Mouse (Mus musculus): ENCODE data around the gene Yeats4. TPM values are rescaled to one million over a fixed set of nuclear protein-coding genes. Genes with fewer than 3 reads are reported as not detected.

Yeats4 gene
- total and polyA plus RNA-seq, 3 experiments, result 50.3 to 133 (median 110) TPM

DNA sequence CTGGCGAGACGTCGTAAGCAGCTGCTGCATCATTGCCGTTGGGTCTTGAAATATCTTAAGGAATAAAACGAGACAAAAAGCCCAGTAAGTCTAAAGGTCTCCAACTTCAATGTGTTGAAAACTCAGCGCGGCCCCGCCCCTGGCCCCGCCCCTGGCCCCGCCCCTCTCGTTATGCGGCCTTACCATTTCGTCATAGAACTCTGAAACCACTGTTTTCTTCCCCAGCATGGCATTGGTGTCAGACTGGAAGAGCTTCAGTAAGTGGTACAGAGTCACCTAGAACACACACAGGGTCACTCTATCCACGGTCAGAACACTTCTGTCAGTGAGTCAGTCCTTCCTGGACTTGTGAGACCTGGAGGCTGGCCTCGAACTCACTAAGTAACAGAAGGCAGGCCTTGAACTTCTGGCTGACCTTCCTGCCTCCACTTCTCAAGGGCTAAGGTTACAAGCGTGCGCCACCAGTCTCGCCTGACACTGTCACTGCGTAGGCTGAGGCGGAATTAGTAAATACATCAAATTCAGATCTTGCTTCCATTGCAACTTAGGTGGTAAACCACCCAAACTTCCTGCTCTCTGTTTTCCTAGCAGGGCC is 7.0 kb downstream of the Yeats4 start:
- no peak for TF ChIP-seq RCOR1 (conservative IDR thresholded peaks at IDR 0.05; ENCODE audit: low read depth, low read length)
- H3K79me2 ChIP-seq (replicated peaks; ENCODE audit: control insufficient read depth, extremely low read depth, insufficient read depth, poor library complexity, severe bottlenecking), result peaks cover 4% of the 10 kb centered on the region
- in situ Hi-C loops (cut with MboI; ENCODE audit: low pct_ligation_motif_present, low pct_unique_long_range_greater_than_20kb, low sequenced_read_pairs) (loop anchor here (25.0 kb wide), 1 partner anchor 280 kb away; no protein-coding TSS in a partner anchor), dilution Hi-C loops (cut with MboI; ENCODE audit: extremely low pct_ligation_motif_present, extremely low pct_unique_long_range_greater_than_20kb, low sequenced_read_pairs) (no loop called here)
- H3K27ac ChIP-seq (ENCODE audit: insufficient read depth, low read depth), result no peak overlapping the region
- peaks cover 0 to 43% of the 10 kb centered on the region in 2 experiments; a peak in 2 of 4 replicates for H3K4me1 ChIP-seq (ENCODE audit: control insufficient read depth in 1 of 2, insufficient read depth in 2 of 2)
- H3K4me2 ChIP-seq (ENCODE audit: insufficient read depth, low read depth, poor library complexity, severe bottlenecking), result no peak overlapping the region
- H3K9me3 ChIP-seq (replicated peaks; ENCODE audit: low read length), result no peaks in the 10 kb centered on the region
- peaks cover 55 to 90% of the 10 kb centered on the region in 2 experiments for H3K36me3 ChIP-seq (replicated peaks in 1 of 2; ENCODE audit: control insufficient read depth in 1 of 2, insufficient read depth in 1 of 2, low read length in 1 of 2)
- DNase-seq (ENCODE audit: extremely low read depth), result no peak
- H3K9ac ChIP-seq (ENCODE audit: insufficient read depth, low read depth), result no peak overlapping the region
- H3K4me3 ChIP-seq (replicated peaks in 1 of 3; ENCODE audit: low read depth in 2 of 3, low read length in 2 of 3, poor library complexity in 1 of 3), result no peak overlapping the region
- no peaks in the 10 kb centered on the region for H3K27me3 ChIP-seq (replicated peaks)

DNA sequence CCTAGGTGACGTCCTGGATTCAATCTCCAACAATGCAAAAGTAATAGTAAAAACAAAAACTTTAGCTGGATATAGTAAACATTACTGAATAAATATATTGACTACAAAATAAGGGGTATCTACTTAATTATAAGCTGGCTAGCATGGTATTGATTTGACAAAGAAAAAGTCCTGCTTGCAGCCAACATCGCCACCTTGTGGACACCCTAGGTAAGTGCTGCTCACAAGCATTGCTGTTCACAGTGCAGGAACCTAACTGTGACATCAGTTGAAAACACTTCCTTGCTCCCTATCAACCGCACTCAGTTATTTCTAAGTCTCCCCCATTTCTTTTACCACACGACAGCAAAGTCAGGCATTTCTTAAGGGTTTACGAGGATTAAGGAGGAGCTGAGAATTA is 7.5 kb downstream of the Yeats4 start:
- no peaks in the 10 kb centered on the region for H3K27me3 ChIP-seq (replicated peaks)
- in situ Hi-C loops (cut with MboI; ENCODE audit: low pct_ligation_motif_present, low pct_unique_long_range_greater_than_20kb, low sequenced_read_pairs), result loop anchor here (25.0 kb wide), 1 partner anchor 279 kb away; no protein-coding TSS in a partner anchor
- dilution Hi-C loops (cut with MboI; ENCODE audit: extremely low pct_ligation_motif_present, extremely low pct_unique_long_range_greater_than_20kb, low sequenced_read_pairs), result no loop called here
- no peaks in the 10 kb centered on the region for H3K9me3 ChIP-seq (replicated peaks; ENCODE audit: low read length)
- no peak overlapping the region for H3K4me3 ChIP-seq (replicated peaks in 1 of 3; ENCODE audit: low read depth in 2 of 3, low read length in 2 of 3, poor library complexity in 1 of 3)
- H3K79me2 ChIP-seq (replicated peaks; ENCODE audit: control insufficient read depth, extremely low read depth, insufficient read depth, poor library complexity, severe bottlenecking), result no peaks in the 10 kb centered on the region; the same call in 1 of the 2 replicates
- no peak overlapping the region for H3K27ac ChIP-seq (ENCODE audit: insufficient read depth, low read depth)
- H3K4me1 ChIP-seq (ENCODE audit: control insufficient read depth in 1 of 2, insufficient read depth in 2 of 2), result peaks cover 0 to 48% of the 10 kb centered on the region in 2 experiments; a peak in 2 of 4 replicates
- peaks cover 50 to 90% of the 10 kb centered on the region in 2 experiments for H3K36me3 ChIP-seq (replicated peaks in 1 of 2; ENCODE audit: control insufficient read depth in 1 of 2, insufficient read depth in 1 of 2, low read length in 1 of 2)
- TF ChIP-seq ZMIZ1 (IDR thresholded peaks at IDR 0.05; ENCODE audit: low read depth, low read length), result no peak
- TF ChIP-seq GABPA (IDR thresholded peaks at IDR 0.05; ENCODE audit: insufficient replicate concordance, low read depth, low read length), result no peak
- TF ChIP-seq SMC3 (IDR thresholded peaks at IDR 0.05; ENCODE audit: low read depth, low read length), result peak; percentile 36
- no peak for TF ChIP-seq CHD1 (IDR thresholded peaks at IDR 0.05; ENCODE audit: low read depth, low read length)
- peak; percentile 71 to 91 for TF ChIP-seq CTCF (conservative IDR thresholded peaks at IDR 0.05 in 1 of 2, IDR thresholded peaks at IDR 0.05 in 1 of 2; ENCODE audit: low read depth in 2 of 2, low read length in 2 of 2)
- no peak for TF ChIP-seq MAZ (IDR thresholded peaks at IDR 0.05; ENCODE audit: low read depth, low read length)
- TF ChIP-seq RAD21 (IDR thresholded peaks at IDR 0.05; ENCODE audit: low read depth, low read length), result peak; percentile 46
- peak; percentile 63 for DNase-seq (ENCODE audit: extremely low read depth)
- H3K9ac ChIP-seq (ENCODE audit: insufficient read depth, low read depth), result no peak overlapping the region
- no peak overlapping the region for H3K4me2 ChIP-seq (ENCODE audit: insufficient read depth, low read depth, poor library complexity, severe bottlenecking)

DNA sequence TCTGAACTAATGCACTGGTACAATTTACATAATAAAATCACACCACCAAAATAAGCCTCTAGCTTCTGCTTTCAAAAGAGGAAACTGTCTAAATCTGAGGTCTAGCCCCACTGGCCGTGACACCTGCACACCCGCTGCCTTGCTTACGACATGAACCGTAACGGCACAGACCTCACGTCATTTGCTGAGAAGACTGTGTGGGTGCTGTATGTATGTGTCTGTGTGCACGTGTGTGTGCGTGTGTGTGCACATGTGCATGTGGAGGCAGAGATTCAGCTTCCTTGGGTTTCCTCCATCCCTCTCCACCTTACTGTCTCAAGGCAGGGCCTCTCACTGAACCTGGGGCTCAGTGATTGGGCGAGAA is 8.2 kb downstream of the Yeats4 start:
- Histone ChIP-seq H3K27me3 (replicated peaks) (no peaks in the 10 kb centered on the region), H3K9ac (ENCODE audit: insufficient read depth, low read depth) (no peak overlapping the region), H3K79me2 (replicated peaks; ENCODE audit: control insufficient read depth, extremely low read depth, insufficient read depth, poor library complexity, severe bottlenecking) (no peaks in the 10 kb centered on the region), H3K36me3 (replicated peaks in 1 of 2; ENCODE audit: control insufficient read depth in 1 of 2, insufficient read depth in 1 of 2, low read length in 1 of 2) (peaks cover 43 to 88% of the 10 kb centered on the region in 2 experiments), H3K4me2 (ENCODE audit: insufficient read depth, low read depth, poor library complexity, severe bottlenecking) (no peak overlapping the region), H3K4me3 (replicated peaks in 1 of 3; ENCODE audit: low read depth in 2 of 3, low read length in 2 of 3, poor library complexity in 1 of 3) (no peak overlapping the region), H3K9me3 (replicated peaks; ENCODE audit: low read length) (no peaks in the 10 kb centered on the region), H3K27ac (ENCODE audit: insufficient read depth, low read depth) (no peak overlapping the region), H3K4me1 (ENCODE audit: control insufficient read depth in 1 of 2, insufficient read depth in 2 of 2) (peaks cover 0 to 51% of the 10 kb centered on the region in 2 experiments; a peak in 2 of 4 replicates)
- TF ChIP-seq TBP (conservative IDR thresholded peaks at IDR 0.05; ENCODE audit: low read depth, low read length) (no peak), BHLHE40 (IDR thresholded peaks at IDR 0.05; ENCODE audit: low read depth, low read length) (no peak), ELF1 (IDR thresholded peaks at IDR 0.05; ENCODE audit: low read depth, low read length) (no peak), JUN (IDR thresholded peaks at IDR 0.05; ENCODE audit: insufficient read depth, low read depth, low read length) (no peak), PAX5 (IDR thresholded peaks at IDR 0.05; ENCODE audit: low read length) (no peak), MAX (IDR thresholded peaks at IDR 0.05; ENCODE audit: low read length) (no peak), NELFE (IDR thresholded peaks at IDR 0.05; ENCODE audit: low read depth, low read length) (no peak), POLR2A (IDR thresholded peaks at IDR 0.05; ENCODE audit: low read depth, low read length) (no peak)
- peak; percentile 60 for DNase-seq (ENCODE audit: extremely low read depth)
- in situ Hi-C loops (cut with MboI; ENCODE audit: low pct_ligation_motif_present, low pct_unique_long_range_greater_than_20kb, low sequenced_read_pairs), result loop anchor here (25.0 kb wide), 1 partner anchor 279 kb away; no protein-coding TSS in a partner anchor
- dilution Hi-C loops (cut with MboI; ENCODE audit: extremely low pct_ligation_motif_present, extremely low pct_unique_long_range_greater_than_20kb, low sequenced_read_pairs), result no loop called here
